Mouse (Mus musculus): ENCODE results near the gene Ldlrad3. TPM values are rescaled to one million over a fixed set of nuclear protein-coding genes. Genes with fewer than 3 reads are reported as not detected.
A peak's percentile ranks its signal among the peaks of the same experiment; 100 is the strongest.

The Ldlrad3 gene
- polyA plus RNA-seq, 1 experiment: 18.5 TPM

DNA sequence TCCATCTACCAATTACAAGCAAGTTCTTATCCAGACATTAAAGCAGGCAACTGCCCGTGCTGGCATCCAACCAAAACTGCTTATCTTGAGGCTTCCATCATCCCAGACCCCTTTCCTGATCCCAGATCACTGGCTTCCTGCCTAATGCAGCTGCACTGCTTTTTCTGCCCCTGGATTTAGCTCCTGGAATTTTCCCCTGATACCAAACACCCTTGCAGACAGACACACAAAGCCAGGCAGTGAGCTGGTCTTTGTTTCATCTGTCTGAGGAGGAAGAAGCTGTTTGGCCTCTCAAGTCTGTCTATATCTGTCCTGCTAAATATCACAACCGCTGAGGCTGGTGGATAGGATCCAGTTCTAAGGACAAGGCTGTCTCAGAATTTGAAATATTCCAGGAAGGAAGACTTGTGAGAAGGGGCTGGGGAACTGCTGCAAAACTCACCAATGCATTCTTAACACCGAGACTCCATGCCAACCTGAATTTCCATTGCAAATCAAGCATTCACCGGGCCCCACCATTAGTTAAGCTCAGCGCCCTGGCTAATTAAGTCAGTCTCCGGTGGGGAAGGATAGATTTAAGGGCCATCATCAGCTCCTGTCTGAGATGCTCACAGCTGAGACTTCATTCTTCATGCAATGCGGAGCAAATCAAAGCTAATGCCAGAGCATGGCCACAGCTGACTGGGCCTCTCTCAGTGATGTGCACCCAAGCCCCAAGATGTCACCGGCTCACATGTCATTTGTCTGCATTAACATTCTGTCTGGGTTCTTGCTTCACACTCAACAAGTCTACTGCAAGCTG is 183.0 kb downstream of the Ldlrad3 start:
- Histone ChIP-seq H3K4me1 (ENCODE audit: control insufficient read depth, insufficient read depth, low read length) (peaks cover 9% of the 10 kb centered on the region), H3K4me3 (ENCODE audit: insufficient read depth, low read depth, low read length) (no peak overlapping the region), H3K27me3 (replicated peaks; ENCODE audit: control insufficient read depth, insufficient read depth, low read length) (no peaks in the 10 kb centered on the region), H3K27ac (ENCODE audit: insufficient read depth, low read depth, low read length) (no peak overlapping the region), H3K36me3 (ENCODE audit: control insufficient read depth, insufficient read depth, low read length) (no peaks in the 10 kb centered on the region)
- TF ChIP-seq CTCF (conservative IDR thresholded peaks at IDR 0.05; ENCODE audit: insufficient read depth, insufficient read length, low read depth, low read length) (no peak), POLR2A (IDR thresholded peaks at IDR 0.05; ENCODE audit: low read depth, low read length) (no peak)
- peak; percentile 50 for DNase-seq
- 41% methylated on average over 8 of the region's 8 CpGs for WGBS

DNA sequence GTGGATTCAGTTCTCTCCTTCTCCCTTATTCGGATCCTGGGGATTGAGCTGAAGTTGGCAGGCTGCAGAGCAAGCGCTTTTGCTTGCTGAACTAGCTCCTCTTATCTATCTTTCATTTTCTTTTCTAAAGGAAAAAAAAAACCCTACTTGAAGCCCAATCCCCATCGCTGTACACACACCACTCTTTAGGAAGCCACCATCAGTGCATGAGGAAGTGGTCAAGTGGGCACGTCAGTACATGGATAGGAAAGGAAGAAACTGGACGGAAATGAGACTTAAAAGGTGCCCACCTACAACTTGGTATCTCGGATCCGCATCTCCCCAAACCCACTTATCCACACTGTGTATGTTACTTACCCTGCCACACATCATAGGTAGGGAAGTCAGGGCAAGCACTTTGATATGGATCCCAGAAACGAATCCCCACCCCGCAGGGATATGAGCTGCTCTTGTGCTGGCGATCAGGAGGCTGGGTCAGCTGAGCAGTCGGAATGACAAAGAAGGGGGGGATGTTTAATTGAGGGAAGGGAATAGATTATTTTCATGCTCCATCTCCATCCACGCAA is 183.7 kb downstream of the Ldlrad3 start:
- Histone ChIP-seq H3K27ac (ENCODE audit: insufficient read depth, low read depth, low read length) (no peak overlapping the region), H3K36me3 (ENCODE audit: control insufficient read depth, insufficient read depth, low read length) (no peaks in the 10 kb centered on the region), H3K27me3 (replicated peaks; ENCODE audit: control insufficient read depth, insufficient read depth, low read length) (no peaks in the 10 kb centered on the region), H3K4me1 (ENCODE audit: control insufficient read depth, insufficient read depth, low read length) (peaks cover 9% of the 10 kb centered on the region), H3K4me3 (ENCODE audit: insufficient read depth, low read depth, low read length) (no peak overlapping the region)
- DNase-seq: no peak
- WGBS: 57% methylated on average over 12 of the region's 12 CpGs
- TF ChIP-seq CTCF (conservative IDR thresholded peaks at IDR 0.05; ENCODE audit: insufficient read depth, insufficient read length, low read depth, low read length) (no peak), POLR2A (IDR thresholded peaks at IDR 0.05; ENCODE audit: low read depth, low read length) (no peak)

DNA sequence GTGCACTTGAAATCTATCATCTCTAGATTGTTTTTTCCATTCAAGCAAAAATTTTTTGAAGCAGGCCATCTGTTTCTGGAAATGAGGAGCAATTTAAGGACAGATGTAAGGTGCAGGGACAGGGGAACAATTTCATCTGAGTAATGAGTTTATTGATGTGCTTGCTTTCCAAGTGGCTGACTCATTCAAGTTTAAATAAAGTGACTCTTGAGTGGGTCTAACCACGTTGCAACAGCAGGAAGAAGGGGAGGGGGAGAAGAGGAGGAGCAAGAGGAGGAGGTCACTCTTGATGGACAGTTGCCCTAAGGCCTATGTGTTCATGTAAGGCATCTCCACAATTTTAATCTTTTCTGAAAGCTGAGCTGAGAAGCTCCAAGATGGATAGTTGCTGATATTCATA is 184.5 kb downstream of the Ldlrad3 start:
- H3K4me3 ChIP-seq (ENCODE audit: insufficient read depth, low read depth, low read length): no peak overlapping the region
- no peak for DNase-seq
- WGBS: 11% methylated on average over 1 of the region's 1 CpGs
- H3K27ac ChIP-seq (ENCODE audit: insufficient read depth, low read depth, low read length): no peak overlapping the region
- H3K27me3 ChIP-seq (replicated peaks; ENCODE audit: control insufficient read depth, insufficient read depth, low read length): no peaks in the 10 kb centered on the region
- TF ChIP-seq POLR2A (IDR thresholded peaks at IDR 0.05; ENCODE audit: low read depth, low read length) (no peak), CTCF (conservative IDR thresholded peaks at IDR 0.05; ENCODE audit: insufficient read depth, insufficient read length, low read depth, low read length) (no peak)
- no peaks in the 10 kb centered on the region for H3K36me3 ChIP-seq (ENCODE audit: control insufficient read depth, insufficient read depth, low read length)
- peaks cover 9% of the 10 kb centered on the region for H3K4me1 ChIP-seq (ENCODE audit: control insufficient read depth, insufficient read depth, low read length)

DNA sequence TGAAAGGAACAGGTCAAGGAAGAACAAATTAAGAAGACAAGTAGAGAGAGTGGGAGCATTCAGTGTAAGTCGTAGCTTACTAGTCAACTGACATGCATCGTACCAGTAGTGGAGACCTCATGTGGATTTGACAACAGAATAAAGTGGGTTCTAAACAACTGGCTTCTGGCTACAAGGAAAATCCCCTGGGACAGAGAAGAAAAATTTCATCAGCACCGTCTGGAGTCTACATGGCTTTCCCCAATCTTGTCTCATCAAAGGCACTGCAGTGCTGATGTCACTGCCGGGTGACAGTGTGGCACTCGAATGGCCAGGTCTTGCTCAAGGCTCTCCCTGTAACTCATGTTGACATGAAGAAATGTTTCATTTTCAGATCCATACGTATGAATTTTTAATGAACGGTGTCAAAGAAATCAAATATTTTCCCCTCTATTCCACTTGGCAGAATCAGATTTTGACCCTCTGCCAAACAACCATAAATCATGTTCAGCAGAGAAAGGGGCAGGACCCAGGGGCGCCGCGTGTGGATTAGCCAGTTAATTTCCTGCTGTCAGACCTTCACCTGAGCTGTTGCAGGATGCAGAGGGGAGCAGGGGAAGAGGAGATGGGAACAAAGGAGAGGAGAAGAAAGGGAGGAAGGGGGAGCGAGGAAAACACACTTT is 187.1 kb downstream of the Ldlrad3 start:
- peak; percentile 37 for DNase-seq
- WGBS: 45% methylated on average over 11 of the region's 11 CpGs
- Histone ChIP-seq H3K27ac (ENCODE audit: insufficient read depth, low read depth, low read length) (no peak overlapping the region), H3K27me3 (replicated peaks; ENCODE audit: control insufficient read depth, insufficient read depth, low read length) (no peaks in the 10 kb centered on the region), H3K4me3 (ENCODE audit: insufficient read depth, low read depth, low read length) (no peak overlapping the region), H3K4me1 (ENCODE audit: control insufficient read depth, insufficient read depth, low read length) (peaks cover 9% of the 10 kb centered on the region), H3K36me3 (ENCODE audit: control insufficient read depth, insufficient read depth, low read length) (no peaks in the 10 kb centered on the region)
- TF ChIP-seq CTCF (conservative IDR thresholded peaks at IDR 0.05; ENCODE audit: insufficient read depth, insufficient read length, low read depth, low read length): no peak
- TF ChIP-seq POLR2A (IDR thresholded peaks at IDR 0.05; ENCODE audit: low read depth, low read length): no peak

DNA sequence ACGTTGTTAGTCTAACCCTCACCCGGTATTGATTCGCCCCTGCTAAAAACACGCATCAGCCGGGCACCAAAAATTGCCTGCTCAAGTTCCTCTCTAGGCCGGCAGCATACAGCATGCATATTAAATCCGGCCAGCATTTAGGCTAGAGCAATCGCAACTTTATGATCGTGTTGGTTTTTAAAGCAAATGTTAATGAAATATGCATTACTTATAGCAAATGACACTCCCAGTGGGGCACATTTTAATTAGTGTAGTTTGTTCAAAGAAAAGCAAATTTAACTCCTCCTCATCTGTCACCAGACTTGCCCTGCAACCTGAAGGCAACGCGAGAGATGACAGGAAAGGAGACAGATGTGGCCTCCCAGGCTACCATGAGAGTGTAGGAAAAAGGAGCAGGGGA is 189.2 kb downstream of the Ldlrad3 start:
- Histone ChIP-seq H3K27me3 (replicated peaks; ENCODE audit: control insufficient read depth, insufficient read depth, low read length) (no peaks in the 10 kb centered on the region), H3K36me3 (ENCODE audit: control insufficient read depth, insufficient read depth, low read length) (no peaks in the 10 kb centered on the region), H3K27ac (ENCODE audit: insufficient read depth, low read depth, low read length) (no peak overlapping the region), H3K4me3 (ENCODE audit: insufficient read depth, low read depth, low read length) (no peak overlapping the region), H3K4me1 (ENCODE audit: control insufficient read depth, insufficient read depth, low read length) (peaks cover 9% of the 10 kb centered on the region; the same call in 1 of the 2 replicates)
- WGBS: 84% methylated on average over 11 of the region's 11 CpGs
- DNase-seq: no peak
- no peak for TF ChIP-seq CTCF (conservative IDR thresholded peaks at IDR 0.05; ENCODE audit: insufficient read depth, insufficient read length, low read depth, low read length)
- no peak for TF ChIP-seq POLR2A (IDR thresholded peaks at IDR 0.05; ENCODE audit: low read depth, low read length)

DNA sequence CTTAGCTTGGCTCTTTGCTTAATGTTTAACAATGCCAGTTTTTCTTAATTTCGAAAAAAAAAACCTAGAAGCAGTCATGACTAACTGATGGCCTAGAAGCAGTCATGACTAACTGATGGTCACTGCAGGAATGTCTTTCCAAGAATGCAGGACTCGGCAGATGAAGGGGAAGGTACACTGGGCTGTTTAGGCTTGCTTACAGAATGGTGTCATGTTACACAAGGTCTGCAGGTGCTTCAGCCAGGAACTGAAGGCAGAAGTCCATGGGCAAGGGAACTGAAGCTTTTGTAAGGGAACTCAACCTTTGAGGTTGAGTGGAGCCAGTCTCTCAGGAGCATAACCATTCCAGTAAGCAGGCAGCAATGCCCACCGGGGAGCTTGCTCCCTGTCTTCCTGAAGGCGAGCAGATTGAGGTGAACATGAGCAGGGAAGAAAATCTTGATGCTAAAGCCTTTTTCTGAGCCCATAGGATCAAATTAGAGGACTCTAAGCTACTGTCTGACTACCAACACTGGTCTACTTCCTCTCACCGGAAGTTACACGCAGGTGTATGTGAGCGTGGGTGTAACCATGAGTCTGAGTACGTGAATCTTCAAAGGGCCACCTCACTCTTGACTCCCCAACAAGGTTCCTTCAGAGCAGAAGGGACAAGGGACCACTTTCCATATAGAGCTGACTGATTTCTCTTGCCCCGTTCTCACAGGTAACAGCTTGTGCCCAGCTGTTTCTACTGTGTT is 193.4 kb downstream of the Ldlrad3 start:
- Histone ChIP-seq H3K4me1 (ENCODE audit: control insufficient read depth, insufficient read depth, low read length) (peaks cover 9% of the 10 kb centered on the region; the same call in 1 of the 2 replicates), H3K27me3 (replicated peaks; ENCODE audit: control insufficient read depth, insufficient read depth, low read length) (no peaks in the 10 kb centered on the region), H3K4me3 (ENCODE audit: insufficient read depth, low read depth, low read length) (no peak overlapping the region), H3K36me3 (ENCODE audit: control insufficient read depth, insufficient read depth, low read length) (no peaks in the 10 kb centered on the region), H3K27ac (ENCODE audit: insufficient read depth, low read depth, low read length) (no peak overlapping the region)
- 65% methylated on average over 9 of the region's 9 CpGs for WGBS
- TF ChIP-seq POLR2A (IDR thresholded peaks at IDR 0.05; ENCODE audit: low read depth, low read length) (no peak), CTCF (conservative IDR thresholded peaks at IDR 0.05; ENCODE audit: insufficient read depth, insufficient read length, low read depth, low read length) (no peak)
- DNase-seq: peak; percentile 51

All from kidney, adult 2 months (tissue).